11 mouse cellular contexts compared by ENCODE assay signal in genomic region chr12:84862136-84862910, GRCm38 (mm10). TPM values are rescaled to one million over a fixed set of nuclear protein-coding genes. Genes with fewer than 3 reads are reported as not detected.
DNase-seq lines count a peak whose midpoint lies in the region; ATAC-seq and TF ChIP-seq lines count a peak whose summit lies in the region.
"Had no signal": no experiment of that assay in that cellular context is flagged by ENCODE, and none has a peak within 500 bp of the region (broad histone marks: within the 10 kb centered on the region; RNA-seq: fewer than 3 reads in every experiment).

No protein-coding gene starts in this region.

- no peaks in the 10 kb centered on the region for H3K27me3 ChIP-seq in hindbrain, postnatal 0 days (ENCODE audit: insufficient read depth, low read length)
- H3K27me3 ChIP-seq in hindbrain, embryonic 11.5 days (ENCODE audit: control insufficient read depth, insufficient read depth, low read length) = no peaks in the 10 kb centered on the region
- H3K27me3 ChIP-seq in liver, embryonic 12.5 days (replicated peaks) = peaks cover 25% of the 10 kb centered on the region
- H3K27me3 ChIP-seq: embryonic facial prominence, embryonic 12.5 days; Patski had no signal

- no peak overlapping the region for H3K9ac ChIP-seq in hindbrain, postnatal 0 days (replicated peaks; ENCODE audit: low read length)
- no peak overlapping the region for H3K9ac ChIP-seq in hindbrain, embryonic 11.5 days (ENCODE audit: low read depth, low read length)
- no peak overlapping the region for H3K9ac ChIP-seq in liver, embryonic 12.5 days
- H3K9ac ChIP-seq: embryonic facial prominence, embryonic 12.5 days had no signal

- intact Hi-C loops in heart, postnatal 36 days (cut with DNase I) = no loop called here
- intact Hi-C loops in left cerebral cortex, postnatal 14 days (cut with DNase I) = no loop called here

- no peak for TF ChIP-seq CTCF in hindbrain, postnatal 0 days (IDR thresholded peaks at IDR 0.05; ENCODE audit: low read depth)

- no peak for ATAC-seq in hindbrain, postnatal 0 days
- ATAC-seq in hindbrain, embryonic 11.5 days (ENCODE audit: low FRiP score) = no peak
- ATAC-seq in liver, embryonic 12.5 days = no peak
- ATAC-seq: Patski had no signal

- H3K4me2 ChIP-seq in hindbrain, postnatal 0 days (ENCODE audit: low read depth, low read length) = no peak overlapping the region
- no peak overlapping the region for H3K4me2 ChIP-seq in hindbrain, embryonic 11.5 days (replicated peaks; ENCODE audit: low read depth, low read length)
- H3K4me2 ChIP-seq in liver, embryonic 12.5 days = no peak overlapping the region
- H3K4me2 ChIP-seq: embryonic facial prominence, embryonic 12.5 days had no signal

- H3K36me3 ChIP-seq in hindbrain, postnatal 0 days (ENCODE audit: insufficient read depth, low read length) = no peaks in the 10 kb centered on the region
- H3K36me3 ChIP-seq in hindbrain, embryonic 11.5 days (ENCODE audit: control insufficient read depth, insufficient read depth, low read length) = no peaks in the 10 kb centered on the region
- H3K36me3 ChIP-seq in liver, embryonic 12.5 days = no peaks in the 10 kb centered on the region
- H3K36me3 ChIP-seq: embryonic facial prominence, embryonic 12.5 days had no signal

- no peaks in the 10 kb centered on the region for H3K4me1 ChIP-seq in hindbrain, postnatal 0 days (ENCODE audit: insufficient read depth, low read length)
- no peaks in the 10 kb centered on the region for H3K4me1 ChIP-seq in hindbrain, embryonic 11.5 days (replicated peaks; ENCODE audit: control insufficient read depth, insufficient read depth, low read length)
- H3K4me1 ChIP-seq in liver, embryonic 12.5 days = peaks cover 21% of the 10 kb centered on the region

- DNase-seq in hindbrain, postnatal 0 days (ENCODE audit: low spot score) = peak; percentile 11
- DNase-seq in hindbrain, embryonic 11.5 days (ENCODE audit: low spot score) = no peak
- peak; percentile 94 for DNase-seq in Muller cell, postnatal 12 days (ENCODE audit: inconsistent ontology term)
- DNase-seq in cerebellum, postnatal 25 days = peak; percentile 72 to 82
- peak; percentile 44 to 45 for DNase-seq in heart, postnatal 36 days
- no peak for DNase-seq in testis, postnatal 14 days (ENCODE audit: low spot score)
- no peak for DNase-seq in left cerebral cortex, postnatal 14 days (ENCODE audit: low spot score in 2 of 2)
- DNase-seq: kidney, adult 2 months had no signal

- H3K9me3 ChIP-seq in hindbrain, postnatal 0 days (ENCODE audit: low read length) = no peaks in the 10 kb centered on the region
- H3K9me3 ChIP-seq in hindbrain, embryonic 11.5 days (ENCODE audit: control insufficient read depth, low read length) = no peaks in the 10 kb centered on the region
- H3K9me3 ChIP-seq in liver, embryonic 12.5 days (replicated peaks) = no peaks in the 10 kb centered on the region
- H3K9me3 ChIP-seq: embryonic facial prominence, embryonic 12.5 days had no signal

- no peak overlapping the region for H3K27ac ChIP-seq in hindbrain, postnatal 0 days
- H3K27ac ChIP-seq in hindbrain, embryonic 11.5 days (ENCODE audit: low read depth, low read length) = no peak overlapping the region
- no peak overlapping the region for H3K27ac ChIP-seq in liver, embryonic 12.5 days
- H3K27ac ChIP-seq: embryonic facial prominence, embryonic 12.5 days had no signal

- 88% methylated on average over 14 of the region's 14 CpGs for WGBS in hindbrain, postnatal 0 days
- WGBS in hindbrain, embryonic 11.5 days = 87% methylated on average over 14 of the region's 14 CpGs
- 81% methylated on average over 14 of the region's 14 CpGs for WGBS in liver, embryonic 12.5 days (ENCODE audit: insufficient replicate concordance)

- H3K4me3 ChIP-seq in hindbrain, postnatal 0 days (ENCODE audit: low read length) = no peak overlapping the region
- H3K4me3 ChIP-seq in hindbrain, embryonic 11.5 days (ENCODE audit: low read depth, low read length) = no peak overlapping the region
- H3K4me3 ChIP-seq in liver, embryonic 12.5 days = no peak overlapping the region
- H3K4me3 ChIP-seq: embryonic facial prominence, embryonic 12.5 days had no signal

RNA-seq across cellular contexts. Expression of gene Ltbp2, which starts 14.0 kb away (rescaled TPM):
- total RNA-seq in hindbrain, postnatal 0 days (2014; rRNA removed) = 0.43 and 2.9 TPM in 2 replicates
- 0.08 and 0.21 TPM in 2 replicates for polyA plus RNA-seq in hindbrain, postnatal 0 days (2015; fragmentation: Nextera tagmentation; extraction: Ambion mirVana)
- polyA plus RNA-seq in hindbrain, embryonic 11.5 days (2014; fragmentation: Nextera tagmentation; extraction: Ambion mirVana) = 0.08 and 0.09 TPM in 2 replicates
- total RNA-seq in heart, postnatal 36 days (2021) = 1 to 10 TPM; 1.4 to 1.9 TPM
- total RNA-seq in left cerebral cortex, postnatal 14 days (2021) = 1 to 10 TPM; 1.1 to 1.2 TPM
- polyA plus RNA-seq in liver, embryonic 12.5 days (2016; fragmentation: Nextera tagmentation; extraction: Ambion mirVana) = 0.39 and 0.42 TPM in 2 replicates

Comparison
In these comparisons a context has a peak if more than half of its experiments do, and no peak if none do; other contexts are left out.
1. DNase-seq: peak in hindbrain, postnatal 0 days (single experiment), Muller cell, postnatal 12 days (single experiment), cerebellum, postnatal 25 days (2 of 2) and heart, postnatal 36 days (2 of 2); none in hindbrain, embryonic 11.5 days (single experiment), testis, postnatal 14 days (single experiment) and left cerebral cortex, postnatal 14 days (0 of 2).